Mouse (Mus musculus) lung, postnatal 36 days (tissue): ENCODE measurements around the gene Pafah2.

Source experiments
- DNase-seq: peaks from one replicate; pipeline ENCODE4 v3.0.0; 2022; ENCODE audit warnings: mixed read lengths

Gene Pafah2

GRCm38 (mm10) chr4:134466381-134467262 is 70.5 kb downstream of the Pafah2 start:
- no peak for DNase-seq

GRCm38 (mm10) chr4:134467435-134468214 is 71.5 kb downstream of the Pafah2 start:
- peak; percentile 88 for DNase-seq

GRCm38 (mm10) chr4:134468215-134468575 is 72.1 kb downstream of the Pafah2 start, which contains the start of gene Stmn1:
Gene Stmn1 (plus strand): TSS chr4:134468320.
- DNase-seq, result peak; percentile 97

- DNase-seq, result peak; percentile 96
Observed at GRCm38 (mm10) chr4:134468578-134469266, 72.6 kb downstream of the Pafah2 start.

- no peak for DNase-seq
Observed at GRCm38 (mm10) chr4:134469341-134469796, 73.2 kb downstream of the Pafah2 start.

GRCm38 (mm10) chr4:134469985-134470384 is 73.9 kb downstream of the Pafah2 start:
- no peak for DNase-seq

GRCm38 (mm10) chr4:134471469-134471868 is 75.3 kb downstream of the Pafah2 start:
- DNase-seq, result peak; percentile 44

- DNase-seq, result no peak
Observed at GRCm38 (mm10) chr4:134473764-134474163, 77.6 kb downstream of the Pafah2 start.

- DNase-seq, result no peak
Observed at GRCm38 (mm10) chr4:134474240-134474639, 78.1 kb downstream of the Pafah2 start.

GRCm38 (mm10) chr4:134476899-134477298 is 80.8 kb downstream of the Pafah2 start:
- peak; percentile 51 for DNase-seq
